Mouse (Mus musculus): ENCODE measurements around the gene Caml. TPM values are rescaled to one million over a fixed set of nuclear protein-coding genes. Genes with fewer than 3 reads are reported as not detected.

Gene Caml
- polyA plus RNA-seq, 1 experiment from 2014 or later: 88.0 TPM

Other genes starting within 250 kb of the Caml start
- gene Slc34a1, start 224.8 kb upstream of the Caml start, polyA plus RNA-seq (2015; fragmentation: Nextera tagmentation; extraction: Ambion mirVana): not detected in 2 replicates
- gene Pfn3, start 207.8 kb upstream of the Caml start, polyA plus RNA-seq (2015; fragmentation: Nextera tagmentation; extraction: Ambion mirVana): 0.60 TPM in 1 of 2 replicates, not detected in the other
- not detected in 2 replicates for gene F12, start 196.2 kb upstream of the Caml start, polyA plus RNA-seq (2015; fragmentation: Nextera tagmentation; extraction: Ambion mirVana)
- 24.9 and 26.9 TPM in 2 replicates for gene Grk6, start 177.9 kb upstream of the Caml start, polyA plus RNA-seq (2015; fragmentation: Nextera tagmentation; extraction: Ambion mirVana)
- 1.6 and 2.2 TPM in 2 replicates for gene Prr7, start 158.7 kb upstream of the Caml start, polyA plus RNA-seq (2015; fragmentation: Nextera tagmentation; extraction: Ambion mirVana)
- 639 and 641 TPM in 2 replicates for gene Dbn1, start 134.9 kb upstream of the Caml start, polyA plus RNA-seq (2015; fragmentation: Nextera tagmentation; extraction: Ambion mirVana)
- 152 and 157 TPM in 2 replicates for gene Pdlim7, start 109.3 kb upstream of the Caml start, polyA plus RNA-seq (2015; fragmentation: Nextera tagmentation; extraction: Ambion mirVana)
- gene Dok3, start 93.7 kb upstream of the Caml start, polyA plus RNA-seq (2015; fragmentation: Nextera tagmentation; extraction: Ambion mirVana): 2.1 and 3.7 TPM in 2 replicates
- 67.3 and 72.1 TPM in 2 replicates for gene Ddx41, start 86.3 kb upstream of the Caml start, polyA plus RNA-seq (2015; fragmentation: Nextera tagmentation; extraction: Ambion mirVana)
- 58.1 and 58.7 TPM in 2 replicates for gene Fam193b, start 51.9 kb upstream of the Caml start, polyA plus RNA-seq (2015; fragmentation: Nextera tagmentation; extraction: Ambion mirVana)
- 101 and 120 TPM in 2 replicates for gene Tmed9, start 49.3 kb upstream of the Caml start, polyA plus RNA-seq (2015; fragmentation: Nextera tagmentation; extraction: Ambion mirVana)
- 34.7 and 35.8 TPM in 2 replicates for gene B4galt7, start 23.1 kb upstream of the Caml start, polyA plus RNA-seq (2015; fragmentation: Nextera tagmentation; extraction: Ambion mirVana)
- 36.6 and 38.6 TPM in 2 replicates for gene Ddx46, start 12.0 kb downstream of the Caml start, polyA plus RNA-seq (2015; fragmentation: Nextera tagmentation; extraction: Ambion mirVana)
- 58.4 and 60.6 TPM in 2 replicates for gene B230219D22Rik, start 70.1 kb downstream of the Caml start, polyA plus RNA-seq (2015; fragmentation: Nextera tagmentation; extraction: Ambion mirVana)
- gene Txndc15, start 91.6 kb downstream of the Caml start, polyA plus RNA-seq (2015; fragmentation: Nextera tagmentation; extraction: Ambion mirVana): 98.2 and 108 TPM in 2 replicates
- gene Pcbd2, start 104.4 kb downstream of the Caml start, polyA plus RNA-seq (2015; fragmentation: Nextera tagmentation; extraction: Ambion mirVana): 24.5 and 25.9 TPM in 2 replicates
- gene Catsper3, start 161.6 kb downstream of the Caml start, polyA plus RNA-seq (2015; fragmentation: Nextera tagmentation; extraction: Ambion mirVana): 0.17 TPM in 1 of 2 replicates, not detected in the other
- not detected in 2 replicates for gene Pitx1, start 213.2 kb downstream of the Caml start, polyA plus RNA-seq (2015; fragmentation: Nextera tagmentation; extraction: Ambion mirVana)